In genomic region chr7:27335011-27335720, GRCm38 (mm10) we compare ENCODE assay signal across 11 mouse cellular contexts. TPM values are rescaled to one million over a fixed set of nuclear protein-coding genes. Genes with fewer than 3 reads are reported as not detected.
DNase-seq lines count a peak whose midpoint lies in the region; ATAC-seq and TF ChIP-seq lines count a peak whose summit lies in the region.
"Had no signal": no experiment of that assay in that cellular context is flagged by ENCODE, and none has a peak within 500 bp of the region (broad histone marks: within the 10 kb centered on the region; RNA-seq: fewer than 3 reads in every experiment).

No protein-coding gene starts in this region.

- peaks cover 75% of the 10 kb centered on the region for H3K27me3 ChIP-seq in hindbrain, embryonic 11.5 days (ENCODE audit: control insufficient read depth, insufficient read depth, low read length)
- peaks cover 63% of the 10 kb centered on the region for H3K27me3 ChIP-seq in hindbrain, embryonic 16.5 days (replicated peaks; ENCODE audit: control insufficient read depth, insufficient read depth, low read length)
- no peaks in the 10 kb centered on the region for H3K27me3 ChIP-seq in ES-Bruce4 (ENCODE audit: control insufficient read depth, insufficient read depth, low read length, poor library complexity, severe bottlenecking)
- H3K27me3 ChIP-seq in intestine, embryonic 16.5 days (replicated peaks; ENCODE audit: control insufficient read depth, insufficient read depth, low read length) = peaks cover 42% of the 10 kb centered on the region

- ATAC-seq in hindbrain, embryonic 11.5 days (ENCODE audit: low FRiP score) = peak; percentile 3; the same call in 1 of the 2 replicates
- ATAC-seq in hindbrain, embryonic 16.5 days = no peak
- no peak for ATAC-seq in intestine, embryonic 16.5 days

- H3K4me1 ChIP-seq in hindbrain, embryonic 11.5 days (replicated peaks; ENCODE audit: control insufficient read depth, insufficient read depth, low read length) = peaks cover 17% of the 10 kb centered on the region
- peaks cover 49% of the 10 kb centered on the region for H3K4me1 ChIP-seq in hindbrain, embryonic 16.5 days (ENCODE audit: control insufficient read depth, insufficient read depth, low read depth, low read length)
- peaks cover 2% of the 10 kb centered on the region for H3K4me1 ChIP-seq in ES-Bruce4 (ENCODE audit: control insufficient read depth, insufficient read depth, low read length)
- H3K4me1 ChIP-seq in intestine, embryonic 16.5 days (ENCODE audit: control insufficient read depth, insufficient read depth, low read length) = peaks cover 45% of the 10 kb centered on the region

- no peak for DNase-seq in hindbrain, embryonic 11.5 days (ENCODE audit: low spot score)
- peak; percentile 31 for DNase-seq in NIH3T3 (ENCODE audit: low read depth)
- DNase-seq in left cerebral cortex, adult 2 months (ENCODE audit: extremely low spot score in 1 of 2, low spot score in 2 of 2) = no peak
- DNase-seq in layer of hippocampus, postnatal 14 days (ENCODE audit: low spot score in 2 of 2) = no peak
- DNase-seq in ovary, postnatal 10 days (ENCODE audit: low spot score) = no peak

- 60% methylated on average over 15 of the region's 15 CpGs for WGBS in hindbrain, embryonic 11.5 days
- 59% methylated on average over 14 of the region's 15 CpGs for WGBS in hindbrain, embryonic 16.5 days
- WGBS in intestine, embryonic 16.5 days = 46% methylated on average over 15 of the region's 15 CpGs

- H3K4me3 ChIP-seq in hindbrain, embryonic 11.5 days (ENCODE audit: low read depth, low read length) = no peak overlapping the region
- H3K4me3 ChIP-seq in hindbrain, embryonic 16.5 days (ENCODE audit: low read length) = no peak overlapping the region
- peak overlapping the region; percentile 56; the same call in 1 of the 2 replicates for H3K4me3 ChIP-seq in ES-Bruce4 (ENCODE audit: low read depth, low read length)
- H3K4me3 ChIP-seq in intestine, embryonic 16.5 days (ENCODE audit: low read length) = no peak overlapping the region
- no peak overlapping the region for H3K4me3 ChIP-seq in left cerebral cortex, adult 2 months

- no peaks in the 10 kb centered on the region for H3K36me3 ChIP-seq in hindbrain, embryonic 11.5 days (ENCODE audit: control insufficient read depth, insufficient read depth, low read length)
- H3K36me3 ChIP-seq in hindbrain, embryonic 16.5 days (ENCODE audit: control insufficient read depth, insufficient read depth, low read length) = no peaks in the 10 kb centered on the region
- no peaks in the 10 kb centered on the region for H3K36me3 ChIP-seq in ES-Bruce4 (ENCODE audit: control insufficient read depth, insufficient read depth, low read length, poor library complexity, severe bottlenecking)
- H3K36me3 ChIP-seq in intestine, embryonic 16.5 days (ENCODE audit: control insufficient read depth, insufficient read depth, low read length) = no peaks in the 10 kb centered on the region
- H3K36me3 ChIP-seq: midbrain, embryonic 13.5 days had no signal

- TF ChIP-seq EP300 in ES-Bruce4 (IDR thresholded peaks at IDR 0.05; ENCODE audit: insufficient read depth, low read depth, low read length) = no peak

- no peak overlapping the region for H3K9ac ChIP-seq in hindbrain, embryonic 11.5 days (ENCODE audit: low read depth, low read length)
- no peak overlapping the region for H3K9ac ChIP-seq in hindbrain, embryonic 16.5 days (ENCODE audit: low read depth, low read length)
- peak overlapping the region; percentile 91 for H3K9ac ChIP-seq in ES-Bruce4 (ENCODE audit: low read depth, poor library complexity, severe bottlenecking)
- H3K9ac ChIP-seq in intestine, embryonic 16.5 days (ENCODE audit: low read depth, low read length) = 0 out of 2 replicates have a peak overlapping the region, but pooled peaks have one; percentile 85

- TF ChIP-seq CTCF in ES-Bruce4 (IDR thresholded peaks at IDR 0.05; ENCODE audit: low read depth, low read length) = no peak
- no peak for TF ChIP-seq CTCF in left cerebral cortex, adult 2 months (IDR thresholded peaks at IDR 0.05)

- no peaks in the 10 kb centered on the region for H3K9me3 ChIP-seq in hindbrain, embryonic 11.5 days (ENCODE audit: control insufficient read depth, low read length)
- H3K9me3 ChIP-seq in hindbrain, embryonic 16.5 days (ENCODE audit: control insufficient read depth, low read length) = no peaks in the 10 kb centered on the region
- H3K9me3 ChIP-seq in ES-Bruce4 (replicated peaks; ENCODE audit: control insufficient read depth, insufficient read depth, low read length, poor library complexity, severe bottlenecking) = no peaks in the 10 kb centered on the region
- H3K9me3 ChIP-seq in intestine, embryonic 16.5 days (ENCODE audit: control insufficient read depth, low read length) = no peaks in the 10 kb centered on the region
- H3K9me3 ChIP-seq: midbrain, embryonic 13.5 days had no signal

- H3K4me2 ChIP-seq in hindbrain, embryonic 11.5 days (replicated peaks; ENCODE audit: low read depth, low read length) = no peak overlapping the region
- no peak overlapping the region for H3K4me2 ChIP-seq in hindbrain, embryonic 16.5 days (ENCODE audit: low read length)
- peak overlapping the region; percentile 88; the same call in 1 of the 2 replicates for H3K4me2 ChIP-seq in intestine, embryonic 16.5 days (ENCODE audit: low read depth, low read length)

- no peak overlapping the region for H3K27ac ChIP-seq in hindbrain, embryonic 11.5 days (ENCODE audit: low read depth, low read length)
- no peak overlapping the region for H3K27ac ChIP-seq in hindbrain, embryonic 16.5 days (ENCODE audit: low read depth, low read length)
- H3K27ac ChIP-seq in ES-Bruce4 (ENCODE audit: insufficient read depth, low read length) = no peak overlapping the region; the same call in 1 of the 2 replicates
- H3K27ac ChIP-seq in intestine, embryonic 16.5 days (ENCODE audit: low read length) = peak overlapping the region; percentile 54; the same call in 1 of the 2 replicates
- H3K27ac ChIP-seq in left cerebral cortex, adult 2 months = no peak overlapping the region
- H3K27ac ChIP-seq: midbrain, embryonic 13.5 days had no signal

- intact Hi-C loops in left cerebral cortex, adult 2 months (cut with DNase I) = loop anchor here (5.0 to 10.0 kb wide), 2 partner anchors 192 to 350 kb away; partner anchors contain the start of gene Zfp607b

- TF ChIP-seq POLR2A in ES-Bruce4 (IDR thresholded peaks at IDR 0.05; ENCODE audit: insufficient read depth, low read length) = no peak

RNA-seq across cellular contexts. Expression of gene Ltbp4, which starts 2.3 kb away (rescaled TPM):
- polyA plus RNA-seq in hindbrain, embryonic 11.5 days (2014; fragmentation: Nextera tagmentation; extraction: Ambion mirVana) = 2.4 and 3.9 TPM in 2 replicates
- 14.1 and 17.2 TPM in 2 replicates for polyA plus RNA-seq in hindbrain, embryonic 16.5 days (2015; fragmentation: Nextera tagmentation; extraction: Ambion mirVana)
- 66.8 and 72.5 TPM in 2 replicates for polyA plus RNA-seq in ES-Bruce4 (2011; ENCODE audit: insufficient read depth, insufficient read length, low read depth, missing spikeins)
- polyA plus RNA-seq in intestine, embryonic 16.5 days (2015; fragmentation: Nextera tagmentation; extraction: Ambion mirVana) = 70.2 and 79.2 TPM in 2 replicates
- 10 to 100 TPM; 48.1 to 51.2 TPM for total RNA-seq in left cerebral cortex, adult 2 months (2021)
- total RNA-seq in layer of hippocampus, postnatal 14 days (2021) = 10 to 100 TPM; 55.0 to 55.3 TPM

RNA-seq across cellular contexts. Expression of gene Shkbp1, which starts 20.7 kb away (rescaled TPM):
- polyA plus RNA-seq in hindbrain, embryonic 11.5 days (2014; fragmentation: Nextera tagmentation; extraction: Ambion mirVana) = 51.5 and 56.7 TPM in 2 replicates
- 31.6 and 38.0 TPM in 2 replicates for polyA plus RNA-seq in hindbrain, embryonic 16.5 days (2015; fragmentation: Nextera tagmentation; extraction: Ambion mirVana)
- polyA plus RNA-seq in ES-Bruce4 (2011; ENCODE audit: insufficient read depth, insufficient read length, low read depth, missing spikeins) = 43.6 and 44.5 TPM in 2 replicates
- 35.6 and 37.8 TPM in 2 replicates for polyA plus RNA-seq in intestine, embryonic 16.5 days (2015; fragmentation: Nextera tagmentation; extraction: Ambion mirVana)
- 10 to 100 TPM; 23.2 to 40.3 TPM for total RNA-seq in left cerebral cortex, adult 2 months (2021)
- total RNA-seq in layer of hippocampus, postnatal 14 days (2021) = 10 to 100 TPM; 24.7 to 26.2 TPM

RNA-seq across cellular contexts. Expression of gene Gm20479, which starts 22.1 kb away (rescaled TPM):
- 0.33 and 0.57 TPM in 2 replicates for polyA plus RNA-seq in hindbrain, embryonic 11.5 days (2014; fragmentation: Nextera tagmentation; extraction: Ambion mirVana)
- polyA plus RNA-seq in hindbrain, embryonic 16.5 days (2015; fragmentation: Nextera tagmentation; extraction: Ambion mirVana) = not detected in 2 replicates
- 15.8 and 17.1 TPM in 2 replicates for polyA plus RNA-seq in ES-Bruce4 (2011; ENCODE audit: insufficient read depth, insufficient read length, low read depth, missing spikeins)
- 1.6 TPM in 1 of 2 replicates, not detected in the other for polyA plus RNA-seq in intestine, embryonic 16.5 days (2015; fragmentation: Nextera tagmentation; extraction: Ambion mirVana)
- total RNA-seq in left cerebral cortex, adult 2 months (2021) = not detected
- not detected for total RNA-seq in layer of hippocampus, postnatal 14 days (2021)
- total RNA-seq: gastrocnemius, postnatal 25 days; left cerebral cortex, postnatal 36 days had no signal
- polyA plus RNA-seq: midbrain, embryonic 13.5 days had no signal

Comparison
In these comparisons a context has a peak if more than half of its experiments do, and no peak if none do; other contexts are left out.
1. H3K9ac ChIP-seq: peak in ES-Bruce4 (single experiment) and intestine, embryonic 16.5 days (single experiment); none in hindbrain, embryonic 11.5 days (single experiment) and hindbrain, embryonic 16.5 days (single experiment).